Mouse (Mus musculus): Measurements from ENCODE around the gene Pold2. TPM values are rescaled to one million over a fixed set of nuclear protein-coding genes. Genes with fewer than 3 reads are reported as not detected.
A peak's percentile ranks its signal among the peaks of the same experiment; 100 is the strongest.

The Pold2 gene
- polyA plus RNA-seq, 1 experiment, result 78.0 TPM

DNA sequence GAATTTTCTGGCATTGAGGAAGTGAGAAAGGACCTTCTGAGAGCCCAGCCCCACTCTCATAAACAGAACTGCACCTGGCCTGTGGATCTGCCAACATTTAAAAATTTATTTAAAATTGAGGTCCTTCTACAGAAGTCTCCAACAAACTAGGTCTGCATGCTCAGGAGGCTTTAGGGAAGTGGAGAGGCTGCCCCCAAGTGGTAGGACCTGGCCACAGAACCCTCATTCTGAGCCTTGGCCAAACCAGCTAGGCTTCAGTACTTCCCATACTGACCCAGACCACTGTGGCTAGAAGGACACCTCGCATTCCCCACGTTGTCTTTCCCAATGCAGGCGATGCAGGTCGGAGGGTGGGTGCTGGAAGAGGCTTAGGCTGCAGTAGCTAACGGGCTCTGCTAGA, 34.5 kb upstream of the Pold2 start:
- TF ChIP-seq CTCF (IDR thresholded peaks at IDR 0.05; ENCODE audit: borderline replicate concordance, extremely low read depth, insufficient read depth, insufficient read length) (peak; percentile 76), POLR2A (IDR thresholded peaks at IDR 0.05; ENCODE audit: borderline replicate concordance, extremely low read depth, insufficient read depth, insufficient read length, poor library complexity, severe bottlenecking) (no peak)
- DNase-seq (ENCODE audit: low read depth), result peak; percentile 63

DNA sequence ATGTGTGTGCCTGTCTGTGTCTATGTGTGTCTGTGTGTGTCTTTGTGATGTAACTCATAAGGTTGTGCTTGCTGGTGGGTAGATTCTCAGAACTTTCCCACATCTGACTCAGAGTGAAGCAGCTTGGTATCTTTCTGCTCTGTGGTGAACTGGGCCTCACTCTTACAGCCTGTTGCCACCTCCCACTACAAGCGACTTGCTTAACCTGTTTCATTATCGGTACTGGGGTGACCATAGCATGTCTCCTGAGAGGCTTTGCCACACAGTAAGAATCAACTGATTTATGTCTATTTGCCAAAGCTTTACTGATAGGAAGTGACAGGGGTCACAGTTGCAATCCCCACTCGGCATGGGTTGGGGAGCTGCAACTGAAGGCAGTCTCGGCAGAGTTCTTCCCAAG, 30.6 kb upstream of the Pold2 start:
- TF ChIP-seq POLR2A (IDR thresholded peaks at IDR 0.05; ENCODE audit: borderline replicate concordance, extremely low read depth, insufficient read depth, insufficient read length, poor library complexity, severe bottlenecking), result no peak
- no peak for DNase-seq (ENCODE audit: low read depth)

DNA sequence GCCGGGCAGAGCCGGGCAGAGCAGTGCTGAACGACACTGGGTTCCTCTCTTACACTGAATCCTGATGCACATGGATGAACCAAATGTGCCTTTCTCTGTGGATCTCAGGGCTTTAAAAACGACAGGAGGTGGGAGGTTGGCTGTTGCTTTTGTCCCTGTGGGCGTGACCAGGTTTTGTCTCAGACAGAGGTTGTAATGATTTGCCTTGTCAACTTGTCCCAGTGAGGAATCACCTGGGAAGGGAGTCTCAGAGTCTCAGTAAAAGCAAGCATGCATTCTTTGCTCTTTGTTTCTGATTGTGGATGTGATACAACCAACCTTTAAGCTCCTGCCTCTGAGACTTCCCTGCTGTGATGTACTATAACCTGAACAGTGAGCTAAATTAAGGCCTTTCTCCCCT, 29.0 kb upstream of the Pold2 start:
- DNase-seq (ENCODE audit: low read depth), result no peak
- no peak for TF ChIP-seq CTCF (IDR thresholded peaks at IDR 0.05; ENCODE audit: borderline replicate concordance, extremely low read depth, insufficient read depth, insufficient read length)
- TF ChIP-seq POLR2A (IDR thresholded peaks at IDR 0.05; ENCODE audit: borderline replicate concordance, extremely low read depth, insufficient read depth, insufficient read length, poor library complexity, severe bottlenecking), result no peak

DNA sequence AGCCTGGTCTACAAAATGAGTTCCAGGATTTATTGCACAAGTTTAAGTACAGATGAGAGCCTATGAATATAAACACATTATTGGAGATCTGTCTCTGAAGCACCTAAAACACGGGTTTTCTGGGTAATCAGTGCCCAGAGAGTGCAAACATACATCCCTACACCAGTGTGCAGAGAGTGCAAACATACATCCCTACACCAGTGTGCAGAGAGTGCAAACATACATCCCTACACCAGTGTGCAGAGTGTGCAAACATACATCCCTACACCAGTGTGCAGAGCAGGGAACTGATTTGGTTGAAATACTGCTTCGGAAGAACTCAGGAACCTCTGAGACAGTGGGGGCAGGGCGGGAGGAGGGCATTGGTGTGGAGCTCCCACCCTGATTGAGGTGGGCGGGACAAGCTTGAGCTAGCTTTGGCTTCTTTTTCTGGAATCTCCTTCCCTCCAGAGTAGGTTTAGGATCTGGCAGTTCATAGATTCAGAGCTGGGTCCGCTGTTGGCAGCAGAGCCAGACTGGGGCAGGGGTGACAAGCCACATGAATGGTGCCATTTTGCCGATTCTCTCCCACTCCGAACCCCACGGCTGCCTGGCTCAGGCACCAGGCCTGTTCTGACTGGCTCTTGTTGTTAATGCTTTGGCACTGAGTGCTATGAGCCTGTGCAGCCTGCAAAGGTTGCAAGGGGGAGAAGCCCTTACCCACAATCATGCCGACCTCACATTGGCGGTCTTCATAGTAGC, 27.9 kb upstream of the Pold2 start:
- no peak for TF ChIP-seq CTCF (IDR thresholded peaks at IDR 0.05; ENCODE audit: borderline replicate concordance, extremely low read depth, insufficient read depth, insufficient read length)
- no peak for TF ChIP-seq POLR2A (IDR thresholded peaks at IDR 0.05; ENCODE audit: borderline replicate concordance, extremely low read depth, insufficient read depth, insufficient read length, poor library complexity, severe bottlenecking)
- DNase-seq (ENCODE audit: low read depth), result no peak

DNA sequence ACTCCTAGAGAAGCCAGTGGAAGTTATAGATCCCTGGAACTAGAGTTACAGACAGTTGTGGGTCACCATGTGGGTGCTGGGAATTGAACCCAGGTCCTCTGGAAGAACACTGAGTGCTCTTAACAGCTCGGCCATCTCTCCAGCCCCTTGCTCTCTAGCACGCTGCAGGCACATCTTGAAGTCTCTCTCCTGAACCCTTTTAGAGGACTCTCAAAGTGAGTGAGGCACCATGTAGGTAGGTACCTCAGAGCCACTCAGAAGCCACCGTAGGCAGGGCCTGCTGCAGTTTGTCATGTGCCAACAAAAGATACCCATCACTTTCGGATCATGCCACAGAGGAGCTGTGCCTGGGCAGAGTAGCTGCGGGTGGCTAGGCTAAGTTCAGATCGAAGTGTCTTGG, 26.8 kb upstream of the Pold2 start:
- TF ChIP-seq CTCF (IDR thresholded peaks at IDR 0.05; ENCODE audit: borderline replicate concordance, extremely low read depth, insufficient read depth, insufficient read length) (no peak), POLR2A (IDR thresholded peaks at IDR 0.05; ENCODE audit: borderline replicate concordance, extremely low read depth, insufficient read depth, insufficient read length, poor library complexity, severe bottlenecking) (no peak)

GRCm38 (mm10) chr11:5904357-5904756, 26.3 kb upstream of the Pold2 start:
- no peak for DNase-seq (ENCODE audit: low read depth)
- TF ChIP-seq CTCF (IDR thresholded peaks at IDR 0.05; ENCODE audit: borderline replicate concordance, extremely low read depth, insufficient read depth, insufficient read length), result no peak
- no peak for TF ChIP-seq POLR2A (IDR thresholded peaks at IDR 0.05; ENCODE audit: borderline replicate concordance, extremely low read depth, insufficient read depth, insufficient read length, poor library complexity, severe bottlenecking)

More for the DNA sequence above, 26.8 kb upstream of the Pold2 start:
- DNase-seq (ENCODE audit: low read depth), result no peak

- no peak for TF ChIP-seq POLR2A (IDR thresholded peaks at IDR 0.05; ENCODE audit: borderline replicate concordance, extremely low read depth, insufficient read depth, insufficient read length, poor library complexity, severe bottlenecking)
- no peak for TF ChIP-seq CTCF (IDR thresholded peaks at IDR 0.05; ENCODE audit: borderline replicate concordance, extremely low read depth, insufficient read depth, insufficient read length)
- DNase-seq (ENCODE audit: low read depth), result no peak
These were observed 25.8 kb upstream of the Pold2 start for GRCm38 (mm10) chr11:5903844-5904243.

- TF ChIP-seq POLR2A (IDR thresholded peaks at IDR 0.05; ENCODE audit: borderline replicate concordance, extremely low read depth, insufficient read depth, insufficient read length, poor library complexity, severe bottlenecking) (no peak), CTCF (IDR thresholded peaks at IDR 0.05; ENCODE audit: borderline replicate concordance, extremely low read depth, insufficient read depth, insufficient read length) (no peak)
- peak; percentile 53 for DNase-seq (ENCODE audit: low read depth)
These were observed 24.3 kb upstream of the Pold2 start for GRCm38 (mm10) chr11:5902390-5902789.

- peak; percentile 95 for DNase-seq (ENCODE audit: low read depth)
- peak; percentile 56; the same call in 1 of the 2 replicates for TF ChIP-seq POLR2A (IDR thresholded peaks at IDR 0.05; ENCODE audit: borderline replicate concordance, extremely low read depth, insufficient read depth, insufficient read length, poor library complexity, severe bottlenecking)
- no peak for TF ChIP-seq CTCF (IDR thresholded peaks at IDR 0.05; ENCODE audit: borderline replicate concordance, extremely low read depth, insufficient read depth, insufficient read length)
These were observed 23.9 kb upstream of the Pold2 start for GRCm38 (mm10) chr11:5901950-5902349.

GRCm38 (mm10) chr11:5901320-5901719, 23.2 kb upstream of the Pold2 start:
- DNase-seq (ENCODE audit: low read depth), result no peak
- no peak for TF ChIP-seq CTCF (IDR thresholded peaks at IDR 0.05; ENCODE audit: borderline replicate concordance, extremely low read depth, insufficient read depth, insufficient read length)
- no peak for TF ChIP-seq POLR2A (IDR thresholded peaks at IDR 0.05; ENCODE audit: borderline replicate concordance, extremely low read depth, insufficient read depth, insufficient read length, poor library complexity, severe bottlenecking)

GRCm38 (mm10) chr11:5899286-5899685, 21.2 kb upstream of the Pold2 start:
- DNase-seq (ENCODE audit: low read depth), result no peak
- TF ChIP-seq CTCF (IDR thresholded peaks at IDR 0.05; ENCODE audit: borderline replicate concordance, extremely low read depth, insufficient read depth, insufficient read length) (no peak), POLR2A (IDR thresholded peaks at IDR 0.05; ENCODE audit: borderline replicate concordance, extremely low read depth, insufficient read depth, insufficient read length, poor library complexity, severe bottlenecking) (no peak)

DNA sequence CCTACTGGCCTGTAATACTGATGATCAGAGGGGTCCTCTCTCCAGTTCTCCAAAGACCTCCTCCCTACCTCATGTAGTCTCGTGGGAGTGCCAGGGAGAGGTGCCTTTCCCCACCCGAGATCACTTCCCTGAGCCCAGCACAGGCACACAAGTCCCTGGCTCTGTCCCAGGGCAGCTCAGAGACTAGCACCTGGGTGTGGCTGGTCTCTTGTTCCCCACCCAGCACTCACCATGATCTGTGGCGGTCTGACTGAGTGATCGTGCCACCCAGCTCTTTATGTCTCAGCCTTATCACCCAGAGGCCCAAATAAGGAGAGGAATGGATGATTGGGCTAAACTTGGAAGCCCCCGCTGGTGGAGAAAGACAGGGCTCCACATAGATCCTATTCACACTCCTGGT, 20.4 kb upstream of the Pold2 start, which contains the start of gene Myl7:
Gene Myl7 (minus strand): TSS at position 252 of the 400 bp plus-strand sequence.
- TF ChIP-seq CTCF (IDR thresholded peaks at IDR 0.05; ENCODE audit: borderline replicate concordance, extremely low read depth, insufficient read depth, insufficient read length), result no peak
- no peak for TF ChIP-seq POLR2A (IDR thresholded peaks at IDR 0.05; ENCODE audit: borderline replicate concordance, extremely low read depth, insufficient read depth, insufficient read length, poor library complexity, severe bottlenecking)
- DNase-seq (ENCODE audit: low read depth), result no peak
